Comparison of ENCODE assay signal across 19 mouse cellular contexts in the genomic region with DNA sequence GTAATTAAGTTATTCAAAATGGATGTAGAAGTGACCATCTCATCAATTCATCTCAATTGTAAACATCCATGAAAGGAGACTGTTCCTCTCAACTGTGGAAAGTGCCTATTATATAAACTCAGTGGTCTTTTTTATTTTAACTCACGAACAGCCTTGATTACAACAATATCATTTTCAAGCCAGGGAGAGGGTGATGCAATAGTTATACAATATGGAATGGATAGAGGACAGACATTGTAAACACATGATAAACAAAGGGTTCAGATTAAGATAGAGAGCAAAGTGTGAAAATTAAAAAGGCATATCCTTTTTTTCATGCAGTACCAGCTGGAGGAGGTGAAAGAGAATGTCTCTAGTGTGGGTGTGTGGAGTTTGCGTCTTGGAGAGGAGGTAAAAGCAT. TPM values are rescaled to one million over a fixed set of nuclear protein-coding genes. Genes with fewer than 3 reads are reported as not detected.
DNase-seq lines count a peak whose midpoint lies in the region; ATAC-seq and TF ChIP-seq lines count a peak whose summit lies in the region.
"Had no signal": no experiment of that assay in that cellular context is flagged by ENCODE, and none has a peak within 500 bp of the region (broad histone marks: within the 10 kb centered on the region; RNA-seq: fewer than 3 reads in every experiment).

No protein-coding gene starts in this region.

- TF ChIP-seq CTCF in heart, adult 2 months (IDR thresholded peaks at IDR 0.05) = no peak
- no peak for TF ChIP-seq CTCF in lung, postnatal 0 days (IDR thresholded peaks at IDR 0.05)
- no peak for TF ChIP-seq CTCF in lung, adult 2 months (IDR thresholded peaks at IDR 0.05; ENCODE audit: insufficient read depth, low read length)

- intact Hi-C loops in heart, adult 2 months (cut with DNase I) = loop anchor here (5.0 kb wide), 1 partner anchor 98 kb away; no protein-coding TSS in a partner anchor

- no peak overlapping the region for H3K9ac ChIP-seq in embryonic facial prominence, embryonic 12.5 days
- H3K9ac ChIP-seq in heart, embryonic 13.5 days = no peak overlapping the region
- no peak overlapping the region for H3K9ac ChIP-seq in heart, adult 2 months (ENCODE audit: low read depth, low read length)
- H3K9ac ChIP-seq in lung, postnatal 0 days (replicated peaks; ENCODE audit: low read depth) = no peak overlapping the region
- H3K9ac ChIP-seq: heart, embryonic 12.5 days; hindbrain, embryonic 15.5 days had no signal

- H3K4me1 ChIP-seq in embryonic facial prominence, embryonic 12.5 days = peaks cover 32% of the 10 kb centered on the region
- peaks cover 46% of the 10 kb centered on the region for H3K4me1 ChIP-seq in embryonic facial prominence, embryonic 10.5 days
- H3K4me1 ChIP-seq in heart, embryonic 13.5 days = peaks cover 55% of the 10 kb centered on the region
- H3K4me1 ChIP-seq in heart, adult 2 months (ENCODE audit: control insufficient read depth, insufficient read depth, low read length) = no peaks in the 10 kb centered on the region; the same call in 1 of the 2 replicates
- no peaks in the 10 kb centered on the region for H3K4me1 ChIP-seq in lung, postnatal 0 days (ENCODE audit: insufficient read depth, low read depth, low read length)
- no peaks in the 10 kb centered on the region for H3K4me1 ChIP-seq in lung, adult 2 months (ENCODE audit: control insufficient read depth, insufficient read depth, low read length)
- H3K4me1 ChIP-seq: hindbrain, embryonic 15.5 days had no signal

- TF ChIP-seq EP300 in heart, adult 2 months (IDR thresholded peaks at IDR 0.05; ENCODE audit: insufficient read depth, low read depth, low read length) = no peak
- TF ChIP-seq EP300 in lung, postnatal 0 days (IDR thresholded peaks at IDR 0.05) = no peak

- no peak overlapping the region for H3K4me2 ChIP-seq in embryonic facial prominence, embryonic 12.5 days (replicated peaks)
- no peak overlapping the region for H3K4me2 ChIP-seq in heart, embryonic 13.5 days
- no peak overlapping the region for H3K4me2 ChIP-seq in lung, postnatal 0 days (replicated peaks; ENCODE audit: low read depth, low read length)
- H3K4me2 ChIP-seq: heart, embryonic 12.5 days; hindbrain, embryonic 15.5 days had no signal

- no peaks in the 10 kb centered on the region for H3K36me3 ChIP-seq in embryonic facial prominence, embryonic 12.5 days
- no peaks in the 10 kb centered on the region for H3K36me3 ChIP-seq in embryonic facial prominence, embryonic 10.5 days (replicated peaks)
- H3K36me3 ChIP-seq in heart, embryonic 13.5 days = peaks cover 11% of the 10 kb centered on the region
- peaks cover 12% of the 10 kb centered on the region for H3K36me3 ChIP-seq in heart, adult 2 months (ENCODE audit: control insufficient read depth, insufficient read depth, low read length)
- no peaks in the 10 kb centered on the region for H3K36me3 ChIP-seq in lung, postnatal 0 days (ENCODE audit: insufficient read depth, low read length)
- H3K36me3 ChIP-seq: G1E; hindbrain, embryonic 15.5 days had no signal

- no peak for DNase-seq in embryonic facial prominence, embryonic 10.5 days (ENCODE audit: low spot score)
- DNase-seq in heart, adult 2 months = no peak
- peak; percentile 5 for DNase-seq in lung, postnatal 0 days (ENCODE audit: low spot score)
- no peak for DNase-seq in lung, adult 2 months
- no peak for DNase-seq in MN1 (ENCODE audit: low spot score)
- DNase-seq: adrenal gland, postnatal 10 days; B cell, adult 2 months; cerebellum, adult 11-12 months; cerebellum, adult 9-10 months; cerebellum, postnatal 25 days; heart, postnatal 36 days had no signal

- H3K4me3 ChIP-seq in embryonic facial prominence, embryonic 12.5 days = no peak overlapping the region
- no peak overlapping the region for H3K4me3 ChIP-seq in embryonic facial prominence, embryonic 10.5 days
- H3K4me3 ChIP-seq in heart, embryonic 13.5 days = no peak overlapping the region
- no peak overlapping the region for H3K4me3 ChIP-seq in heart, adult 2 months
- H3K4me3 ChIP-seq in lung, postnatal 0 days (ENCODE audit: low read depth, low read length) = no peak overlapping the region
- H3K4me3 ChIP-seq in lung, adult 2 months (replicated peaks; ENCODE audit: extremely low read depth, low read depth, low read length) = no peak overlapping the region
- H3K4me3 ChIP-seq: heart, embryonic 12.5 days; hindbrain, embryonic 15.5 days had no signal

- TF ChIP-seq POLR2A in heart, adult 2 months (IDR thresholded peaks at IDR 0.05; ENCODE audit: insufficient read depth, low read depth, low read length) = no peak
- no peak for TF ChIP-seq POLR2A in lung, adult 2 months (IDR thresholded peaks at IDR 0.05; ENCODE audit: borderline replicate concordance, extremely low read depth, low read depth, low read length)

- WGBS in embryonic facial prominence, embryonic 12.5 days = 59% methylated on average over 2 of the region's 2 CpGs
- WGBS in embryonic facial prominence, embryonic 10.5 days = 85% methylated on average over 2 of the region's 2 CpGs
- 77% methylated on average over 2 of the region's 2 CpGs for WGBS in heart, embryonic 13.5 days
- 74% methylated on average over 2 of the region's 2 CpGs for WGBS in heart, adult 2 months
- 54% methylated on average over 2 of the region's 2 CpGs for WGBS in lung, postnatal 0 days
- WGBS in lung, adult 2 months = 61% methylated on average over 2 of the region's 2 CpGs

- no peaks in the 10 kb centered on the region for H3K9me3 ChIP-seq in embryonic facial prominence, embryonic 12.5 days
- H3K9me3 ChIP-seq in embryonic facial prominence, embryonic 10.5 days = no peaks in the 10 kb centered on the region
- no peaks in the 10 kb centered on the region for H3K9me3 ChIP-seq in heart, embryonic 13.5 days
- no peaks in the 10 kb centered on the region for H3K9me3 ChIP-seq in lung, postnatal 0 days (ENCODE audit: low read length)
- H3K9me3 ChIP-seq: G1E; heart, embryonic 12.5 days; hindbrain, embryonic 15.5 days had no signal

- H3K27ac ChIP-seq in embryonic facial prominence, embryonic 12.5 days = peak overlapping the region; percentile 58; the same call in 1 of the 2 replicates
- no peak overlapping the region for H3K27ac ChIP-seq in embryonic facial prominence, embryonic 10.5 days (replicated peaks)
- H3K27ac ChIP-seq in heart, embryonic 13.5 days (replicated peaks) = 0 out of 2 replicates have a peak overlapping the region, but pooled peaks have one; percentile 0
- H3K27ac ChIP-seq in heart, adult 2 months = no peak overlapping the region
- H3K27ac ChIP-seq in lung, postnatal 0 days (ENCODE audit: low read length) = no peak overlapping the region
- H3K27ac ChIP-seq: hindbrain, embryonic 15.5 days had no signal

- H3K79me2 ChIP-seq in heart, adult 2 months (replicated peaks; ENCODE audit: control insufficient read depth, insufficient read depth, low read length) = no peaks in the 10 kb centered on the region

- no peak for ATAC-seq in embryonic facial prominence, embryonic 12.5 days (ENCODE audit: insufficient number of reproducible peaks, insufficient read depth, low FRiP score, low TSS enrichment)
- ATAC-seq in heart, embryonic 13.5 days (ENCODE audit: extremely low read depth, insufficient number of reproducible peaks, low FRiP score, low TSS enrichment) = no peak
- no peak for ATAC-seq in lung, postnatal 0 days
- ATAC-seq: CD4-positive, CD25-positive, alpha-beta regulatory T cell, adult 4 months; forebrain, embryonic 16.5 days; intestine, embryonic 16.5 days had no signal

- H3K27me3 ChIP-seq in embryonic facial prominence, embryonic 12.5 days = no peaks in the 10 kb centered on the region
- no peaks in the 10 kb centered on the region for H3K27me3 ChIP-seq in embryonic facial prominence, embryonic 10.5 days (replicated peaks; ENCODE audit: low read depth, poor library complexity, severe bottlenecking)
- no peaks in the 10 kb centered on the region for H3K27me3 ChIP-seq in heart, embryonic 13.5 days (replicated peaks)
- no peaks in the 10 kb centered on the region for H3K27me3 ChIP-seq in heart, adult 2 months (ENCODE audit: control insufficient read depth, insufficient read depth, low read length)
- H3K27me3 ChIP-seq in lung, postnatal 0 days (replicated peaks; ENCODE audit: insufficient read depth, low read length) = no peaks in the 10 kb centered on the region
- H3K27me3 ChIP-seq: heart, embryonic 12.5 days; hindbrain, embryonic 15.5 days had no signal

RNA-seq across cellular contexts. Expression of gene Palld, which starts 57.5 kb away (rescaled TPM):
- polyA plus RNA-seq in embryonic facial prominence, embryonic 12.5 days (2016; fragmentation: Nextera tagmentation; extraction: Ambion mirVana) = 133 and 138 TPM in 2 replicates
- polyA plus RNA-seq in embryonic facial prominence, embryonic 10.5 days (2016; fragmentation: Nextera tagmentation; extraction: Ambion mirVana) = 52.2 and 62.2 TPM in 2 replicates
- 166 and 167 TPM in 2 replicates for polyA plus RNA-seq in heart, embryonic 13.5 days (2015; fragmentation: Nextera tagmentation; extraction: Ambion mirVana)
- total RNA-seq in heart, adult 2 months (2021) = 100 to 1,000 TPM; 169 to 188 TPM
- polyA plus RNA-seq in heart, adult 2 months (2012; rRNA removed) = 60.3 and 70.8 TPM in 2 replicates
- polyA plus RNA-seq in lung, postnatal 0 days (2015; fragmentation: Nextera tagmentation; extraction: Ambion mirVana) = 130 and 144 TPM in 2 replicates
- polyA plus RNA-seq in lung, adult 2 months (2012; rRNA removed) = 34.2 and 37.1 TPM in 2 replicates
- polyA plus RNA-seq: G1E had no signal

Comparison
In these comparisons a context has a peak if more than half of its experiments do, and no peak if none do; other contexts are left out.
1. H3K27ac ChIP-seq: peak in embryonic facial prominence, embryonic 12.5 days (single experiment) and heart, embryonic 13.5 days (single experiment); none in embryonic facial prominence, embryonic 10.5 days (single experiment), heart, adult 2 months (single experiment) and lung, postnatal 0 days (single experiment).